Mouse (Mus musculus) CD4-positive, CD25-positive, alpha-beta regulatory T cell, adult 4 months (primary cell): ENCODE results near the gene Kcnq1. TPM values are rescaled to one million over a fixed set of nuclear protein-coding genes. Genes with fewer than 3 reads are reported as not detected.

Experiments
- ATAC-seq: one replicate; pipeline ENCODE4 v1.8.0; 2017
- polyA plus RNA-seq, 2 experiments: library from polyadenylated mRNA; unstranded; fragments of 100-300 nt; shearing (Covaris generic); gene quantifications; one replicate each; pipeline ENCODE4 v1.2.1; 2017

Kcnq1 gene
- polyA plus RNA-seq, 2 experiments from 2014 or later, result not detected

DNA sequence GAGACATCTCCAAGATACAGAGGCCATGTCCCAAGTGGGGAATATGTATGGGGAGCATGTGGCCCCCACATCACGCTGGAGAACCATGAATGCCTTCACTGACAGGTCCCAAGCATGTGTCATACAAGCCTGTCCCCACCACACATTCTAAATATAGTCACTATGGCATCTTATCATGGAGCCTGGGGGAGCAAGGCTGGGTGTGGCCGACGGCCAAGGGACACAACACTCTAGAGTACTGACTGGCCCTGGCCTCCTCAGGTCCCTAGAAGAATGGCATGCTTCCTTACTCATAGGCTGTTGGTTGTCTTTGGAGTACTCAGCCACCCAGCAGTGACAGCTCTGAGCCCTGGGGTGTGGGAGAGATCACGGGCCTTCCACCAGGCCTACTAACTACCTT lies 33.8 kb downstream of the Kcnq1 start:
- ATAC-seq, result no peak

- no peak for ATAC-seq
Measured at GRCm38 (mm10) chr7:143142680-143143079, 36.5 kb downstream of the Kcnq1 start.

DNA sequence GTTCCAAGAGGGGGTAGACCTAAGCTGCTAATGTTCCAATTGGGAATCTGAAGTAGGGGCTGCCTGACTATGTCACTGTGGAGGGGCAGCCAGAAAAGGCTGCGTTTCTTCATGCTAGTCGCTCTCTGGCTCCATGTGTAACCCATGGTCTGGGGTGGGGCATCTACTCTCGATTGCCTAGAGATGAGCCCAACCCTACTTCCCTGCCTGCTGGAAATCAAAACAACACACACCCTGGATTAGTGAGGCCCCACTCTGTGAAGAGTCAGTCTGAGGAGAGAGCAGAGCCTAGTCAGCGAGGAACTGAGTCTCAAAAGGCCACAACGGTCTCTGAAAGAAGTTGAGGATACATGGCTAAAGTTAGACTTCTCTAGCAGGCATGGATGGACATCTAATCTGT lies 40.9 kb downstream of the Kcnq1 start:
- no peak for ATAC-seq

GRCm38 (mm10) chr7:143151171-143151570 lies 45.0 kb downstream of the Kcnq1 start:
- no peak for ATAC-seq

DNA sequence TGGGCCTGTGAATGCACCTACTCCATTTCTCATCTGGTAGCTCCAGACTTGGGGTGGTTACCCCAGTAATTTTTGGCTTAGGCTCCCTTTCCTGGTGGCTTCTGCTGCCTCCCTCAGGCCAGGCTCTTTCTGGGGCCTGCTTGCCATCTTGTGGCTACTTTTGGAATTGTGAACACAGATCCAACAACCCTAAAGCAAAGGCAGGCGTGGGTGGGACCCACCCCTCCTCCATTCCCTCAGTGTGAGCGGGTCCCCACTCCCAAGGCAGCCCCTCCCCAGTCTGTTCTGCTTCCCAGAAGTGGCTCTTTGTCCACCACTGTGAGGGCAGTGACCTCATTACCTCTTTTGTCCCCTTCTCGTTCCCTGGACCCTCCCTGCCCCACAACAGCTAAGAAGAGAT lies 46.2 kb downstream of the Kcnq1 start:
- no peak for ATAC-seq

- ATAC-seq, result peak; percentile 61
Measured at GRCm38 (mm10) chr7:143153915-143154373, 47.8 kb downstream of the Kcnq1 start.

GRCm38 (mm10) chr7:143154458-143154871 lies 48.3 kb downstream of the Kcnq1 start:
- ATAC-seq, result no peak

GRCm38 (mm10) chr7:143155257-143155656 lies 49.1 kb downstream of the Kcnq1 start:
- no peak for ATAC-seq

- ATAC-seq, result no peak
Measured at GRCm38 (mm10) chr7:143158690-143159425, 52.7 kb downstream of the Kcnq1 start.

DNA sequence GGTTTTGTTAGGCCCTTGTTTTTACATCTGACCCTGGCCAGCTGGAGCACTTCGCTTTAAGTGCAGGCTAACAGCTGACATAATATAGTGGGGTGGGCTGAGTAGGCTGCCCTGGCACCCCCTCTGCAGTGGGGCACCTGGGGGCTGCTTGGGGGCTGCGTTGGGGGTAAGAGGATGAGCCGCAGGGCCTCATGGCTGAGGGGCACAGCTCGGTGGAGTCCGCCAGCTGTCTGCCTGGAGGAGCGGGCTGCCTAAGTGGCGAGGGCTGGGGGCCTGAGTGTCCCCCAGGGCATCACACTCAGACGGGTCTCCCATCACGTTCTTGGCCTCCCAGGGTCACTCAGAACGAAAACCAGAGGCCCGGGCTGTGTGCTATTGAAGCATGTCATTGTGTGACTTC lies 53.3 kb downstream of the Kcnq1 start:
- ATAC-seq, result no peak

GRCm38 (mm10) chr7:143160057-143160456 lies 53.9 kb downstream of the Kcnq1 start:
- no peak for ATAC-seq

DNA sequence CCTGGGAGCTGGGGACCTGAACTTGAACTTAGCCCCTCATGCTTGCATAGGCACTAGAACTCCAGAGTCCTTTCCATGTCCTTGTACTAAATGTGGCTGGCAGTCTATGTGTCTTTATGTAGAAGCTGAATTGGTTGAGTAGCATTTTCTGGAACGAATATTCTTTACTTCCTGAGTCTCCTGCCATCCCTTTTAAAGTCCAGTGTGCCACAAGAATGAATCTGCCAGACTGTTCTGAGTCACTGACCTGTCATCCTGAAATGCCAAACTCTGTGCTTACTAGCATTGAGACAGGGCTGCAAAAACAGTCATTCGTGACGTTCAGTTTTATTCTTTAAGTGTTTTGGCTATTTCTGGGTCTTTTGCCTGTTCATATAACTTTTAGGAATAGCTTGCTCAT lies 55.9 kb downstream of the Kcnq1 start:
- no peak for ATAC-seq

DNA sequence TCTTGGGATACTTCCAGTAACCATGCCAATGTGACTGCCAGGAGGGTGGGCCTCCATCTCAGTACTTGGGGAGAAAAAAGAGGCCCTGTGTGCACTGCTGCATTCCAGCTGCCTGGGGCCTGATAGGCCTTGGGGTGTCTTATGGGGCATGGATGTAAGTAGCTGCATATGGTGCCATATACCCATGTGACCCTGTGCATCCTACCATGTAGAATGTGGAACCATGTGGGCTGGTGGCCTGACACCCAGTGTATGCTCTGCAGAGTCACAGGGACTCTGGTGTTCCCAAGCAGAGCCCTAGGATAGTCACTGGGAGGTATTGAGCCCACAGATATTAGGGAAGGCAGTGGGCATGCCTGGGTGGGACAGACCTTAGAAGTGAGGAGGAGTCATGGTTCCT lies 57.9 kb downstream of the Kcnq1 start:
- no peak for ATAC-seq

DNA sequence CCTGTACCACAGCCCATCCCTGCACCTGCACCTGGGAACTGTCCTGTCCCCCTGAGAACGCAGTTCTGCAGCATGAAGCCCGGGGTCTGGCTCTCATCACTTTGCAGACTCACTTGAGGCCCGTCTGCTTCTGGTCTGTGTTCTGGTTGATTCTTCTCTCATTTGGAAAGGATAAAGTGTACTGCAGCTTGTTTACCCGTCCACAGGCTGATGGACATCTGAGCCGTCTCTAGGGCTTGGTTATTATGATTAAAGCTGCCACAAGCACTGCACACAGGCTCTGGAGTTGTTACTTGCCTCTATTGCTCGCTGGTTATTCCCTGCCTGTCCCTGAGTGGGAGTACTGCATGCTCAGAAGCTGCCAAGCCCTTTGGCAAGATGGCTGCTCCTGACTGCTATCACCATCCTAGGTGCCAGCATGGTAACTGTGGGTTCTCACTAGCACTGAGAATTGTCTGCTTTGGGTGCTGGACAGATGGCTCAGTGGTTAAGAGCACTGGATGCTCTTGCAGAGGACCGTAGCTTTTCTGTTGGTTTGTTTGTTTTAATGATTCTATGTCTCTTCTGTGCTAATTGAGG lies 59.6 kb downstream of the Kcnq1 start:
- no peak for ATAC-seq

DNA sequence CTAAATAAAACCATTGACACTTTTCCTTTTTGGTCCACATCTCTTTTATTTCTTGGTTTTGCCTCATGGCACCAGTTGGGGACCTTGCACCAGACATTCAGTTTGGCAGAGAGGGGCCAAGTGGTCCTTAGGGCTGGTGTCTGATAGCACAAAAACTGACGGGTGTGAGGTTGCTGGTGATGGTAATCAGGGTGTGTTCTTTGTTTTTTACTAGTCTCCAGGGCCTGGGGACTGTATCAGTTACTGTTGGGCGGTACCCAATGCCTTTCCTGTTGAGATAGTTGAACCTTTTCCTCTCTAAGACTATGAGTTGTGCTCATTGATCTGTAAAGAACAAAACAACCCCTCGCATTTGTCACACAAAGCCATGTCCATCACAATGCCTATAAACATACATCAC lies 61.1 kb downstream of the Kcnq1 start:
- no peak for ATAC-seq

DNA sequence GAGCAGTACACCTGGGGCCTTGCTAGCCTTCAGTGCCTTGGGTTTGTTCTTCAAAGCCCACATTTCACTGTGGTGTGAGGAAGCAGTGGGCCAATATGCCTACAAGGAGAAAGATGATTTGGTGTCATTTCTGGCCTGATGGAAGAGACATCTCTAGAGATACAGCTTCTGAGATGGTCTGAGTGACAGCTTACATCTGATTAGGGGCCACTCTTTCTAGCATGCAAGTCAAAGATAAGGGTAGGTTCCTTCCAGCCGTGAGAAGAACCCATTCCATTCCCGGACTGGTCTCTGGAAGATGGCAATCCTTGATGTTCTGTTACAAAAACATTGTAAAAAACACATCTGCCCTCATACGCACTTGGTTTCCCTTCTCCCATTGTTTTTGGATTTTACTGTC lies 63.2 kb downstream of the Kcnq1 start:
- ATAC-seq, result no peak

DNA sequence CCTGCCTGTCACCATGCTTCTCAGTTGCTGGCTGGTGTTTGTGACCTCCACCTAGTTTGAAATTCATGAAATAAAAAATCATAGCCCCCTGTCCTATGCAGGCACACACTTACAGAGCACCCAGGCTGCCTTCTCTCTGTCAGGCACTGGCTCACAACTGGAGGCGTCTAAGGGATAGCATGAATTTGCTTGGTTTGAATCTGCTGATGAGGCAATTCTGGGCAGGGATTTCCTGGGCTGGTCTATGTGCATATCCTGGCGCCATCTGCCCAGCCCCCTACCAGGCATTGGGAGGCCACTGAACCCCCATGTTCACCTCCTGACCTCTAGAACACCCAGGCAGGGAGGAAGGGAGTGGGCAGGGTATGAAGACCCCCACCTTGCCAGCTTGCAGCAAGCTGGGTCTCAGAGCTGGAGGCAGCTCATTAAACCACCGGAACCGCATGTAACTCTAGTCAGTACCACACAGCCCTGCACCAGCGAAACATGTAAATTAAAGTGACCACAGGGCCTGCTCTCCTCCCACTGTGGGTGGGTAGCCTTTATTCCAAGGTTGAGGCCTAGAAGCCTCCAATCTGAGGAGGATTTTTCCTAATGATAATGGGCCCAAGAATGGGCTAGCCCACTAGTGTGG lies 66.9 kb downstream of the Kcnq1 start:
- ATAC-seq, result no peak

DNA sequence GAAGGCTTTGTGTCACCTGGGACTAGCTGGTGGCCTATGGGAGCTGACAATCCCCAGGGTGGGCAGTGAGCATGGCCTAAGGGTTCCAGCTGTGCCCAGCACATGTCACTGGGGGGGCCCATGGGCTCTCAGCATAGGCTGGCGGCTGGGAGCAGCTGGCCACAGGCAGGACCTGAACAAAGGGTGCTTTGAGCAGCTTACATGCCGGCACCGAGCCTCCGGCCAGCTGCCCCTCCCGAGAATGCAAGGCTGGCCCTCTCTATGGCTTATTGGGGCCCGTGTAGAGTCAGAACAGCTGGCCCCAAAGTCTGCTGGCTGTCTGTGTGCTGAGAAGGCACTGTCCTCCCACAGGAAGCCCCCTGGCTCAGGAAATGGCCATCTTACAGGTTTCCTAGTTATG lies 68.5 kb downstream of the Kcnq1 start:
- ATAC-seq, result no peak

DNA sequence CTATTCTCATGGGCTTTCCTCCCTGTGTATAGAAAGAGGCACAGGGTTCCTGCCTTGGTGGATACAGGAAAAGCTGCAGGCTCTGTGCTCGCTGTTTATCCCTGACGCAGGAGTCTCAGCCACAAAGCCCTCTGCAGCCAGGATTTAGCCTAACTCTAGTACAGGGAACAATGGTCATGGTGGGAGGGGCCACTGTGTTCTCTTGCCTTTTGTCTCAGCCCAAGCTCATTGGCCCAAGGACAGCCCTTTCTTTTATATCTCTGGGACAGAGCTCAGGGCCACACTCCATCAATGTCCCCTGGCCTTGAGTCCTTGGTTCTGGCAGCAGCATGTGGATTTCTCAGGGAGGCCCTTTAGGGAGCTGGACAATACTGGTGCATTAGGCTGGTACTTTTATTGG lies 72.7 kb downstream of the Kcnq1 start:
- no peak for ATAC-seq

DNA sequence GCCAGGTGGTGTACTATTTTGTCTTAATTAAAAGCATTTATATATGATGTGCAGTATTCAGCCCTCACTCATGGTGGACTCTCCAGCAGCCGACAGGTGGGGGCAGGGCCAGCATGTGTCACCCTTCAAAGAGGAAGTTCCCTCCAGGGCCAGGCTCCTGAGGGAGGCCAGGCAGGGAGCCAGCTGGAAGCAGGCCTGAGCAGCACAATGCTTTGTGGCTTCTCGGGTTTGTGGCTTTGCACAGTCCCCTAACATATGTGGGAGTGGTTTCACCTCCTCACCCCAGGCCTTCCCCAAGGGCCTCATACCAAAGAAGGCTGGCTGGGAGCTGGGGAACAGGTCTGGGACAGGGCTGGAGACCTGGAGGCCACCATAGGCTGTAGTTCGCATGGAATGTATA lies 74.6 kb downstream of the Kcnq1 start:
- no peak for ATAC-seq

DNA sequence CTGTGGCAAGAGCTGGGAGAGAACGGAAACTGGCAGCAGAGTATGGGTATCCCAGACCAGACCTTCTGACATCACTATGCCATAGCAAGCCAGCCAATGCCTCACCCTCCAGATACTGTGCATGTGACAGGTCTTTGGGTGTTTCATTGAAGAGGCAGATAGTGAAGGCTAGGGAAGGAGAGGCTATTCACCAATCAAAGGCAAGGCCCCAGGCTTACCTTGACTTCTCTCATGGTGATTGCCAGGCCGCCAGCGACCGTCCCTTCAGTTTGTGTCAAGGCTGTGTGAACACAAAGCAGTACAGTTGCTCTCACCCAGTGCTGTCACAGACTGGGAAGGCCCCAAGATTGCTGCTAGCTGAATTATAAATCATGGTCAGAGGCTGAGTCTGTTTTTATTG lies 75.1 kb downstream of the Kcnq1 start:
- no peak for ATAC-seq

DNA sequence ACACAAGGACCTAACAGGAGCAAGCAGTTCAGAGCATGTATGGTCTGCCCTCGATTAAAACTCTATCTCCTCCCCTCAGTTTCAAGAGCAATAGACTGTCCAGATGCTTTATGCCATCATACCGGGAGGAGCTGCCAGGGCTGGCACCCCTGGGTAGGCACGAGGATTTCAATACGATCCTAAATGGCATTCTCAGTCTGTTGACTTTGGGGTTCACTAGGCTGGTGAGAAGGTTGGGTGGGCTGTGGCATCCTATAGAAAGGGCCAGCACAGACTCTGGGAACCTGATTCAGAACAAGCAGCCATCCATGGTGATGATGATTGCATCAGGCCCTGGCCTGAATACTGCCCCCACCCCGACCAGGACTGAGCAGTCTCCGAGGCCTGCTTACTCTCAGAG lies 79.3 kb downstream of the Kcnq1 start:
- ATAC-seq, result no peak

GRCm38 (mm10) chr7:143186378-143186777 lies 80.2 kb downstream of the Kcnq1 start:
- no peak for ATAC-seq

- no peak for ATAC-seq
Measured at GRCm38 (mm10) chr7:143187181-143187580, 81.0 kb downstream of the Kcnq1 start.
